Mouse (Mus musculus): Measurements from ENCODE around the gene Apoa4. TPM values are rescaled to one million over a fixed set of nuclear protein-coding genes. Genes with fewer than 3 reads are reported as not detected.

The Apoa4 gene
- polyA plus RNA-seq, 1 experiment from 2014 or later: not detected

DNA sequence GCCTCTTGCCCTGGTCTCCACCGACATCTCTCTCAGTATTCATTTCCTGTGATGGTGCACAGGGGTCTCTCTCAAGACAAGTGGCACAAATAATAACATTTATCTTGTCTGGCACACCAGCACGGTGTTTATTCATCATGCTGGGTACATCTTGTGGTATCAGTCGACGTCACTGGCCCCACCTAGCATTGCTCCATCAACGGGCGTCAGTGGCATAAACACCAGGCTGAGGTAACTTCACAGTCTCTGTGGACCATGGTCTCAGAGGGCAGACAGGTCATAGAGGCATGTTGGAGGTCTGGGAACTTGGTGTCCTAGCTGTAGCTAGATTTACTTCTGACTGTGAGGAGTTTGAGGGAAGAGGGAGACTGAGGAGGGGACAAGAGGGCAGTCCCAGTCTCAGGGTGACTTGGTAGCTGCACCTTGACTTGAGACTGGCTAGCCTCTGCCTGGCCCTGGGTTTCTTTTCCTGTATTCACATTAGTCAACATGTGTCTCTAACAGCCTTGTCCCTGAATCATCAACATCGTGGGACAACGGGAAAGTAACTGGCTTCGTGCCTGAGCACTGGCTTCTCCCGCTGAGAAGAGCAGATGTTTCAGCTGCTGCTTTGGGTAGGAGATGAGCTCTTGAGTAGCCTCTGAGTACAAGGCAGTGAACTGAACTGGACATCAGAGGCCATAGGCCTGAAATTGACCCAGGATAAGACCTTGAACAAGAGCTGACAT, 16.3 kb downstream of the Apoa4 start:
- no peak overlapping the region for H3K27ac ChIP-seq (ENCODE audit: low read depth, low read length)
- ATAC-seq (ENCODE audit: low FRiP score) (no peak), DNase-seq (ENCODE audit: low spot score) (no peak)
- H3K27me3 ChIP-seq (ENCODE audit: control insufficient read depth, insufficient read depth, low read length): no peaks in the 10 kb centered on the region
- H3K4me2 ChIP-seq (replicated peaks; ENCODE audit: low read depth, low read length): no peak overlapping the region
- H3K9ac ChIP-seq (ENCODE audit: low read depth, low read length): no peak overlapping the region
- no peaks in the 10 kb centered on the region for H3K9me3 ChIP-seq (ENCODE audit: control insufficient read depth, low read length)
- H3K4me3 ChIP-seq (ENCODE audit: low read depth, low read length): no peak overlapping the region
- no peaks in the 10 kb centered on the region for H3K4me1 ChIP-seq (replicated peaks; ENCODE audit: control insufficient read depth, insufficient read depth, low read length)
- 87% methylated on average over 10 of the region's 10 CpGs for WGBS
- H3K36me3 ChIP-seq (ENCODE audit: control insufficient read depth, insufficient read depth, low read length): no peaks in the 10 kb centered on the region

DNA sequence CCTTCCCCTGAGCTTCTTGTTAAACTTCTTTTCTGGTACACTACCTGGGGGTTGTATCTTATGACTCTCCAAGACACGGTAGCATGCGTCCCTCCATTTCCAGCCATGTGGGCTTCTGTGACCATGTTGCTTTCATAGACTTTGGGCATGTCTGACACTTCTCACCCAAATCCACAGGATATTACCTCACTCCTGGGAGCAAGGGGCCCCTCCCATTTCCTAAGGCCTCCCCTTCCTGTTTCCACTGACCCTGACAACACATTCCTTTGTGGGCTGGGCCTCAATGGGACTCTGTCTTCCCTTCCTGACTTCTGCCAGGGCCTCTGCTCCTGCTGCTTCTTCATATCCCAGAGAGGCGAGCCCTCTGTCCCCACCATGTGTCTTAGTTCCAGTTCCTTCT, 17.1 kb downstream of the Apoa4 start:
- Histone ChIP-seq H3K9me3 (ENCODE audit: control insufficient read depth, low read length) (no peaks in the 10 kb centered on the region), H3K36me3 (ENCODE audit: control insufficient read depth, insufficient read depth, low read length) (no peaks in the 10 kb centered on the region), H3K4me1 (replicated peaks; ENCODE audit: control insufficient read depth, insufficient read depth, low read length) (no peaks in the 10 kb centered on the region), H3K4me3 (ENCODE audit: low read depth, low read length) (no peak overlapping the region), H3K27ac (ENCODE audit: low read depth, low read length) (no peak overlapping the region), H3K4me2 (replicated peaks; ENCODE audit: low read depth, low read length) (no peak overlapping the region), H3K27me3 (ENCODE audit: control insufficient read depth, insufficient read depth, low read length) (no peaks in the 10 kb centered on the region), H3K9ac (ENCODE audit: low read depth, low read length) (no peak overlapping the region)
- 88% methylated on average over 3 of the region's 3 CpGs for WGBS
- ATAC-seq (ENCODE audit: low FRiP score) (no peak), DNase-seq (ENCODE audit: low spot score) (no peak)

- Histone ChIP-seq H3K4me2 (replicated peaks; ENCODE audit: low read depth, low read length) (no peak overlapping the region), H3K9me3 (ENCODE audit: control insufficient read depth, low read length) (no peaks in the 10 kb centered on the region), H3K9ac (ENCODE audit: low read depth, low read length) (no peak overlapping the region), H3K4me1 (replicated peaks; ENCODE audit: control insufficient read depth, insufficient read depth, low read length) (no peaks in the 10 kb centered on the region), H3K27ac (ENCODE audit: low read depth, low read length) (no peak overlapping the region), H3K4me3 (ENCODE audit: low read depth, low read length) (no peak overlapping the region), H3K27me3 (ENCODE audit: control insufficient read depth, insufficient read depth, low read length) (no peaks in the 10 kb centered on the region), H3K36me3 (ENCODE audit: control insufficient read depth, insufficient read depth, low read length) (no peaks in the 10 kb centered on the region)
- no peak for DNase-seq (ENCODE audit: low spot score)
- ATAC-seq (ENCODE audit: low FRiP score): no peak
- 90% methylated on average over 6 of the region's 6 CpGs for WGBS
These were observed 18.6 kb downstream of the Apoa4 start for GRCm38 (mm10) chr9:46259111-46259510.

GRCm38 (mm10) chr9:46261131-46261530, 20.6 kb downstream of the Apoa4 start:
- H3K4me1 ChIP-seq (replicated peaks; ENCODE audit: control insufficient read depth, insufficient read depth, low read length): no peaks in the 10 kb centered on the region
- H3K4me3 ChIP-seq (ENCODE audit: low read depth, low read length): no peak overlapping the region
- WGBS: 84% methylated on average over 7 of the region's 7 CpGs

DNA sequence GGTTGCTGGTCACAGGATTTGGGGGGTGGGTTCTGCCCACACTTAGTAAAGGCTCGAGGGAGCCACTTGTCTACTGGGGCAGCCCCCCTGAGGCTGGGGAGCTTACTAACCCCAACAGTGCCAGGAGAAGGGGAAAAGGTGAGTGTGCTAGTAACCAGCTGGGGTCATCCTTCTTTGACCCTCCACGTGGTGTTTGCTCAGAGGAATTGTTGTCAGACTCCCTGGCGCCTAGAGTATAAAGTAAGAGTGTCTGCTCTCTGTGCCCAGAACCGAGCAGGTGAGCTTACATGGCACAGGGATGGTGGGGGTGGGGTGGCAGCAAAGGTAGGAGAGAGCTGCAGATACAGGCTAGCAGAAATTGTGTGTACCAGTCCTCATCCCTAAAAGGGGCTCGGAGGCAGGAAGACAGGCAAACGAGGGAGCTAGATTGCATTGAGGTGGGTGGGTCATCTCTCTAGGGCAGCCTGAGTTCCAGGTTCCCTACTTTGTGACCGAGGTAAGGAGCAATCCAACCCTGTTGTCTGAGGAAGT, 27.9 kb downstream of the Apoa4 start, which contains the start of gene Apoa5:
TSS of gene Apoa5 (plus strand) at position 291 of the 531 bp plus-strand sequence.
- Histone ChIP-seq H3K4me3 (ENCODE audit: low read depth, low read length) (no peak within 1 kb of the TSS), H3K36me3 (ENCODE audit: control insufficient read depth, insufficient read depth, low read length) (no peaks in the 10 kb centered on the region), H3K9me3 (ENCODE audit: control insufficient read depth, low read length) (no peaks in the 10 kb centered on the region), H3K27ac (ENCODE audit: low read depth, low read length) (no peak within 1 kb of the TSS), H3K9ac (ENCODE audit: low read depth, low read length) (no peak within 1 kb of the TSS), H3K27me3 (ENCODE audit: control insufficient read depth, insufficient read depth, low read length) (peaks cover 10% of the 10 kb centered on the region), H3K4me1 (replicated peaks; ENCODE audit: control insufficient read depth, insufficient read depth, low read length) (no peaks in the 10 kb centered on the region), H3K4me2 (replicated peaks; ENCODE audit: low read depth, low read length) (no peak within 1 kb of the TSS)
- DNase-seq (ENCODE audit: low spot score) (no peak), ATAC-seq (ENCODE audit: low FRiP score) (no peak)
- 61% methylated on average over 7 of the region's 7 CpGs for whole genome bisulfite sequencing

More at GRCm38 (mm10) chr9:46261131-46261530, 20.6 kb downstream of the Apoa4 start:
- Histone ChIP-seq H3K4me2 (replicated peaks; ENCODE audit: low read depth, low read length) (no peak overlapping the region), H3K36me3 (ENCODE audit: control insufficient read depth, insufficient read depth, low read length) (no peaks in the 10 kb centered on the region), H3K9ac (ENCODE audit: low read depth, low read length) (no peak overlapping the region), H3K27ac (ENCODE audit: low read depth, low read length) (no peak overlapping the region), H3K9me3 (ENCODE audit: control insufficient read depth, low read length) (no peaks in the 10 kb centered on the region), H3K27me3 (ENCODE audit: control insufficient read depth, insufficient read depth, low read length) (no peaks in the 10 kb centered on the region)
- ATAC-seq (ENCODE audit: low FRiP score): no peak
- no peak for DNase-seq (ENCODE audit: low spot score)

DNA sequence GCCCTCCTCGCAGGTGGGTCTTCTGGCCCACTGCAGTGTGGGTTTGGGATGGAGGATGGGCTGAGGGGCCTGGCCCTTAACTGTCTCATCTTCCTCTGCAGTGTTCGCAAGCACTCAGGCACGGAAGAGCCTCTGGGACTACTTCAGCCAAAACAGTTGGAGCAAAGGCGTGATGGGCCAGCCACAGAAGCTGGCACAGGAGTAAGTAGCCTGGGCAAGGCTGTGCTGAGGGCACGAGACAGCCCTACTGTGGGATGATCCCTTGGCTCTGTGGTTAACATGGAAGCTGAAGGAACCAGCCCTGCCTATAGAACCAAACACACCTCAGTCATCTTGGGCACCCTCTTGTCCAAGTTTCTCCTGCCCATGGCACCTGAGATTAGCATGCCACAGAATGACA, 28.6 kb downstream of the Apoa4 start:
- H3K9me3 ChIP-seq (ENCODE audit: control insufficient read depth, low read length): no peaks in the 10 kb centered on the region
- peaks cover 10% of the 10 kb centered on the region for H3K27me3 ChIP-seq (ENCODE audit: control insufficient read depth, insufficient read depth, low read length)
- WGBS: 89% methylated on average over 5 of the region's 5 CpGs
- ATAC-seq (ENCODE audit: low FRiP score) (no peak), DNase-seq (ENCODE audit: low spot score) (no peak)
- H3K4me1 ChIP-seq (replicated peaks; ENCODE audit: control insufficient read depth, insufficient read depth, low read length): 0 out of 2 replicates have a peak, but pooled peaks cover 2% of the 10 kb centered on the region
- H3K36me3 ChIP-seq (ENCODE audit: control insufficient read depth, insufficient read depth, low read length): no peaks in the 10 kb centered on the region
- no peak overlapping the region for H3K27ac ChIP-seq (ENCODE audit: low read depth, low read length)
- no peak overlapping the region for H3K9ac ChIP-seq (ENCODE audit: low read depth, low read length)
- no peak overlapping the region for H3K4me3 ChIP-seq (ENCODE audit: low read depth, low read length)
- no peak overlapping the region for H3K4me2 ChIP-seq (replicated peaks; ENCODE audit: low read depth, low read length)

DNA sequence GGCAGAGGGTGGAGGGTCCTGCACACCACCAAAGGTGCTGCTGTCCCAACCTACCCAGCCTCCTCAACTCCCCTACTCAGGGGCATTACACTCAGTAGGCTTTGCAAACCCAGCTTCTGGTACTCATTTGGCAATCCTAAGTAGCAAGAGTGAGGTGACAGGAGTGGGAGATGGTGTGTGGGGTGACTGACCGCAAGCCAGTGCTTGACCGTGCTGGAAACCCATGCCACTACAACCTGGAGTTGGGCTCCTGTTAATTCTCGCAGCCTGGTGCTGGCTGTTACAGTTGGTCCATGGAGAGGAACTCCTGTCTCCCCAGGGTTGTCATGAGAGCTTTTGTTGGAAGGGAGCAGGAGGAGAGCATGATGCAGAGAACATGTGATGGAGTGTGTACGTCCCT, 30.3 kb downstream of the Apoa4 start:
- WGBS: 94% methylated on average over 4 of the region's 4 CpGs
- no peaks in the 10 kb centered on the region for H3K9me3 ChIP-seq (ENCODE audit: control insufficient read depth, low read length)
- 0 out of 2 replicates have a peak, but pooled peaks cover 3% of the 10 kb centered on the region for H3K36me3 ChIP-seq (ENCODE audit: control insufficient read depth, insufficient read depth, low read length)
- 0 out of 2 replicates have a peak, but pooled peaks cover 2% of the 10 kb centered on the region for H3K4me1 ChIP-seq (replicated peaks; ENCODE audit: control insufficient read depth, insufficient read depth, low read length)
- no peak for DNase-seq (ENCODE audit: low spot score)
- H3K4me2 ChIP-seq (replicated peaks; ENCODE audit: low read depth, low read length): no peak overlapping the region
- no peak for ATAC-seq (ENCODE audit: low FRiP score)
- H3K9ac ChIP-seq (ENCODE audit: low read depth, low read length): no peak overlapping the region
- no peak overlapping the region for H3K27ac ChIP-seq (ENCODE audit: low read depth, low read length)
- no peak overlapping the region for H3K4me3 ChIP-seq (ENCODE audit: low read depth, low read length)
- peaks cover 10% of the 10 kb centered on the region for H3K27me3 ChIP-seq (ENCODE audit: control insufficient read depth, insufficient read depth, low read length)

DNA sequence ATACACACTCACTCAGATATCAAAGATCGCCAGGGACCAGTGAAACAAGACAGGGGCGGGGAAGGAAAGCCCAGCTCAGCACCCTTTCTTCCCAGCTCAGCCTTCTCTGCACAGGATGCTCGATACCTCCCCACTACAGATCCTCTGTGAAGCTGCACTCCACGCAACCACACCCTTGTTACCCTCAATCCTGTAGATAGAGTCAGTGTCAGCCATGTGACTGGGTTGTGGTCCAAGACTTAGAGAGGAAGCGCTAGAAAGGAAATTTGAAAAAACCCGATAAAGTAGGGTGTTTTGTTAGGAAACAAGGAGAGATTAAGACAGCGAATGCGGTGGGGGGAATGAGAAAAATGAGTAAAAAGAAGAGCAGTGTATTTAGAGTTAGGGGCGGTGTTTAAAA, 31.6 kb downstream of the Apoa4 start:
- Histone ChIP-seq H3K4me1 (replicated peaks; ENCODE audit: control insufficient read depth, insufficient read depth, low read length) (0 out of 2 replicates have a peak, but pooled peaks cover 2% of the 10 kb centered on the region), H3K4me3 (ENCODE audit: low read depth, low read length) (no peak overlapping the region; the same call in 1 of the 2 replicates), H3K9me3 (ENCODE audit: control insufficient read depth, low read length) (no peaks in the 10 kb centered on the region), H3K27me3 (ENCODE audit: control insufficient read depth, insufficient read depth, low read length) (peaks cover 10% of the 10 kb centered on the region), H3K9ac (ENCODE audit: low read depth, low read length) (no peak overlapping the region), H3K36me3 (ENCODE audit: control insufficient read depth, insufficient read depth, low read length) (0 out of 2 replicates have a peak, but pooled peaks cover 3% of the 10 kb centered on the region), H3K4me2 (replicated peaks; ENCODE audit: low read depth, low read length) (no peak overlapping the region), H3K27ac (ENCODE audit: low read depth, low read length) (no peak overlapping the region)
- WGBS: 88% methylated on average over 9 of the region's 9 CpGs
- DNase-seq (ENCODE audit: low spot score): no peak
- no peak for ATAC-seq (ENCODE audit: low FRiP score)

Data from hindbrain, embryonic 11.5 days (tissue).